Mouse (Mus musculus) limb, embryonic 12.5 days (tissue): Measurements from ENCODE around the gene Kat6b. TPM values are rescaled to one million over a fixed set of nuclear protein-coding genes. Genes with fewer than 3 reads are reported as not detected.
A peak's percentile ranks its signal among the peaks of the same experiment; 100 is the strongest.

Experiments
- ATAC-seq: fragments of 200-750 bp; cut with Nextera tagmentation; 2 replicates; pipeline ENCODE4 v1.8.0; 2017; ENCODE audit warnings: low read depth, moderate TSS enrichment; ENCODE audit not compliant: insufficient number of reproducible peaks, insufficient read depth, low FRiP score, low TSS enrichment
- H3K27ac ChIP-seq: fragments of 300-500 bp; sonication (generic); 2 replicates; pipeline ENCODE4 v1.5.1; 2016; ENCODE audit warnings: mild to moderate bottlenecking, moderate library complexity
- H3K27me3 ChIP-seq: fragments of 300-500 bp; sonication (generic); 2 replicates; pipeline ENCODE4 v1.6.1; 2016; ENCODE audit warnings: mild to moderate bottlenecking, moderate library complexity
- H3K36me3 ChIP-seq: fragments of 300-500 bp; sonication (generic); 2 replicates; pipeline ENCODE4 v1.6.1; 2016; ENCODE audit warnings: mild to moderate bottlenecking, moderate library complexity
- H3K4me1 ChIP-seq: fragments of 300-500 bp; sonication (generic); replicated peaks from 2 replicates; pipeline ENCODE4 v1.6.1; 2016
- H3K4me2 ChIP-seq: fragments of 300-500 bp; sonication (generic); 2 replicates; pipeline ENCODE4 v1.6.1; 2016; ENCODE audit warnings: mild to moderate bottlenecking, moderate library complexity
- H3K4me3 ChIP-seq: fragments of 300-500 bp; sonication (generic); replicated peaks from 2 replicates; pipeline ENCODE4 v1.5.1; 2016; ENCODE audit warnings: mild to moderate bottlenecking
- H3K9ac ChIP-seq: fragments of 300-500 bp; sonication (generic); replicated peaks from 2 replicates; pipeline ENCODE4 v1.6.1; 2016; ENCODE audit warnings: mild to moderate bottlenecking, moderate library complexity
- H3K9me3 ChIP-seq: fragments of 300-500 bp; sonication (generic); 2 replicates; pipeline ENCODE4 v1.6.1; 2016; ENCODE audit warnings: mild to moderate bottlenecking, moderate library complexity
- WGBS: fragments of 180-500 bp; shearing (Covaris S2); methylation state at CpG from one replicate; pipeline ENCODE4 v1.1.7; 2016; 5-methylcytosine and 5-hydroxymethylcytosine counted together
- polyA plus RNA-seq: library from polyadenylated mRNA; unstranded; fragments of >200 nt; fragmentation: Nextera tagmentation; extraction: Ambion mirVana; gene quantifications from 2 replicates; pipeline ENCODE4 v1.2.1, GENCODE M21; 2016

The Kat6b gene
- polyA plus RNA-seq, 1 experiment from 2014 or later, result 31.3 TPM

DNA sequence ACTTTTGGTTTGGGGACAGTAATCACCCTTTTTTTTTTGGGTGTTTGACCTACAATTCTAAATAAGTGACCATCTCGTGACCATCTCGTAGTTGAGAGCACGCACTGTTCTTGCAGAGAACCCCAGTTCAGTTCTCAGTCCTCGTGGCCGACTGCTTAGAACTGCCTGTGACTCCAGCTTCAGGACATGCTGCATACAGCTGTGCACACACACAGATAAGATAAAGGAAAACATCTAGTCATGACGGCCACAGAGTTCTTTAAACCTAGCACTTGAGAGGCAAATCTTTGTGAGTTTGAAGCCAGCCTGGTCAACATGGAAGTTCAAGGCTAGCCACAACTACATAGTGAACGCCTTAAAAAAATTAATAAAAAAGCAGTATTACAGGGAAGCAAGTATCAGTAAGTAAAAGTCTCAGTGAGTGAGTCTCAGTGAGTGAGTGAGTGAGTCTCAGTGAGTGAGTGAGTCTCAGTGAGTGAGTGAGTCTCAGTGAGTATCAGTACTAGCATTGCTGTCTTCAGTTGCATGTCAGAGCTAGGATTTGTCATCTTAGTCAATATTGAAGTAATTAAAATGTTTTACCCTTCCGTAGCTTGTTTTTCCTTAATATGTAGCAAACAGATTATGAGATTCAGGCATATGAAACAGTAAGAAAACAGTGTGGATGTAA lies 80.3 kb downstream of the Kat6b start:
- H3K36me3 ChIP-seq, result peaks cover 3% of the 10 kb centered on the region; the same call in 1 of the 2 replicates
- ATAC-seq, result no peak
- H3K9me3 ChIP-seq, result no peaks in the 10 kb centered on the region
- no peak overlapping the region for H3K9ac ChIP-seq
- 93% methylated on average over 8 of the region's 8 CpGs for WGBS
- no peak overlapping the region for H3K4me2 ChIP-seq
- H3K27ac ChIP-seq, result no peak overlapping the region
- H3K4me3 ChIP-seq, result no peak overlapping the region
- H3K27me3 ChIP-seq, result no peaks in the 10 kb centered on the region
- peaks cover 30% of the 10 kb centered on the region for H3K4me1 ChIP-seq

DNA sequence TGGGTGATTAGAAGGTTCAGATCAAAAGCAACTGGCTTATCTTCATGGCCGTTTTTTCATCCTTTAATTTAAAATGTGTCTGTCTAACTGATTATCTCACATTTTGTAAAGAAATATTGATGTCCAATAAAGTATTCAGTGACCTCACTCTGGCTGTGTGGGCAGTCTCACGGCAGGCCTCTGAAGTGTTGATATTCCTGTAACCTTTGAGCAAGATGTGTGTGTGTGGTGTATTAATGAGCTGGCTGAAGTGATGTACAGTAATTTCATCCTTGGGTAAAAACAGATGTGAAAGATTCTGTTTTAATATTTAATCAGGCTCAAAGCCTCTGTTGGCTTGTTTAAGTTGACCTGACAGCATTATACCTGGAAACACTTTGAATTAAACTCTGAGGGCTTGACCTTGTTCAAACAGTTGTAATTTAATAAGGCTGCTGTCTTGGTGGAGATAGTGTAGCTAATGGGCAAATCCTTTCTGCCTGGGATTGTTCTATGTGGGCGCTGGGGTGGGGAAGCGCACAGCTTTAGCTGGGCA lies 82.4 kb downstream of the Kat6b start:
- ATAC-seq, result no peak
- H3K4me2 ChIP-seq, result no peak overlapping the region
- no peaks in the 10 kb centered on the region for H3K27me3 ChIP-seq
- peaks cover 3% of the 10 kb centered on the region; the same call in 1 of the 2 replicates for H3K36me3 ChIP-seq
- H3K9me3 ChIP-seq, result no peaks in the 10 kb centered on the region
- H3K4me3 ChIP-seq, result no peak overlapping the region
- WGBS, result 55% methylated on average over 4 of the region's 4 CpGs
- H3K4me1 ChIP-seq, result peaks cover 28% of the 10 kb centered on the region
- no peak overlapping the region for H3K27ac ChIP-seq
- H3K9ac ChIP-seq, result no peak overlapping the region

DNA sequence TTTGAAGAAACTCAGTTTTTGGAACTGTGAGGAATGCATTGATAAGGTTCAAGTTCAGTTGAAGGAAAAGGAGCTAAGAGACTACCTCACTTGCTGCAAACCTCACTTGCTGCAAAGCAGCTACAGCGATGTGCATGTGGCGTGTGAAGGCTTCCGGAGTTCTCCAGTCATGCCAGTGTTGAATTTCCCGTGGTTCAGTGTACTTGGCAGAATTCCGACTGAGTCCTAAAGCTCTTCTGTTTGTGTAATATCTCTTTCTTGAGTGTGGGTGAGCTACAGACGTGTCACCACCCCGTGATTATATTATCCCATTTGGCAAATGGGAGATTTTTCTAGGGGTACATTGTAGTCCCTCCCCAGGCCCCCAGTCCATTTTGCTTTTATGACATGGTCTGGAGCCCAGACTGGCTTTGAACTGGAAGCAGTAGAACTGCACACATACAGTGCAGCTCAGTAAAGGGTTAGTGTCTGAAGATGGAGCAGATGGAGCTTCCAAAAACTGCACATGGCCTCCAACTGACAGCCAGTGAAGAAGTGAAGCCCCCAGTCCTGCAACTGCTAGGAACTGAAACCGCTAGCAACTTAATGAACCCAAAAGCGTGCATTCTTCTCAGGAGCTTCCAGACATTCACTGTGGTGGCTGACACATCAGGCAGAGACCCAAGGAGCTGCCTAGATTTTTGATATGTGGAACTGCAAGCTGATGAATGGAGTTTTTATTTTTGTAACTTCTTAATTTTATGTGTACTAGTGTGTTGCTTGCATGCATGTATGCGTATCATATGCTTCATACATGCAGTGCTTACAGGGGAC lies 84.5 kb downstream of the Kat6b start:
- Histone ChIP-seq H3K36me3 (peaks cover 3% of the 10 kb centered on the region; the same call in 1 of the 2 replicates), H3K4me3 (no peak overlapping the region), H3K9me3 (no peaks in the 10 kb centered on the region), H3K4me1 (peaks cover 37% of the 10 kb centered on the region), H3K27ac (no peak overlapping the region), H3K4me2 (no peak overlapping the region), H3K27me3 (no peaks in the 10 kb centered on the region), H3K9ac (no peak overlapping the region)
- WGBS, result 89% methylated on average over 10 of the region's 10 CpGs
- ATAC-seq, result no peak

DNA sequence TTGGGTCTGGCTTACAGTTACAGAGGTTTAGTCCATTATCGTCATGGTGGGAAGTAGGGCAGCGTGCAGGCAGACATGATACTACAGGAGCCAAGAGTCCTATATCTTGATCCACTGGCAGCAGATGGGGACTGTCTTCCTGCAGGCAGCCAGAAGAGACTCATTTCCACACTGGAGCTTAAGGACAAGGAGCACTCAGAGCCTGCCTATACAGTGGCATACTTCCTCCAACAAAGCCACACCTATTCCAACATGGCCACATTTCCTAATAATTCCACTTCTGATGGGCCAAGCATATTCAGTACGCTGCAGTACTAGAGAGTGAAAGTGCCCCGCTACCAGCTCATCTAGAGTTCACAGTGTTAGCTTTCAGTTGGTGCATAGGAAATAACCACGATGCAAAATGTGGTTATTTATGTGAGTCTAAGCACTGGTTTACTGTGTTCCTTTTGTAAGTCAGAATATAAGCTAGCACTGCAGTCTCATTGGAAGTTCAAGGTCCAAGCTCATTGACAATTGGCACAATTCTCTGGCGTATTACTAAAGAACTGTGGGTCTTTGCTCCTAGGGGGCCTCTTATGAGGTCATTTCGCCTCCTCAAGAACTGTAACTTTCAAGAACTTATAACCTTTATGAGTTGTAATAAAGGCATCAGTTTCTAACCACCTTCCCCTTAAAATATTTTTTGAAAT lies 86.2 kb downstream of the Kat6b start:
- Histone ChIP-seq H3K27me3 (no peaks in the 10 kb centered on the region), H3K9ac (no peak overlapping the region), H3K27ac (no peak overlapping the region), H3K4me2 (no peak overlapping the region), H3K4me3 (no peak overlapping the region), H3K4me1 (peaks cover 37% of the 10 kb centered on the region), H3K36me3 (peaks cover 3% of the 10 kb centered on the region; the same call in 1 of the 2 replicates), H3K9me3 (no peaks in the 10 kb centered on the region)
- ATAC-seq, result no peak
- 93% methylated on average over 7 of the region's 7 CpGs for WGBS

DNA sequence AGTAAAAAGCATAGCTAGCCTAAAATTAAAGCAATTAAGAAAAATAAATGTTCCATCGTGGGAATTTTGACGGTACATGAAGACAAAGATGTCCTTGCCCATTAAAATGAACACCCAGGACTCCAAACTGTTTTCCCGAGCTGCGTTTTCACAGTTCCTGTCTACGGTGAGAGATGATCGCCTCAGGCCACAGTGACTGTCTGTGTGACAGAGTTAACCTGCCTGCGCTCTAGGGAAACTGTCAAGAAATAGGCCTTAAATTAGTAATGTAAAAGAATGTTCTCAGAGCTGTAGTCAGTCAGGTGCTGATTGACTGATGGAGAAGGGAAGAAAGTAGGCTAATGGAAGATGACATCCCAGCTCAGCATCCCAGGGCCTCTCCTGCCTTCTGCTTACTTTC lies 87.6 kb downstream of the Kat6b start:
- ATAC-seq, result no peak
- H3K4me3 ChIP-seq, result no peak overlapping the region
- peaks cover 3% of the 10 kb centered on the region; the same call in 1 of the 2 replicates for H3K36me3 ChIP-seq
- H3K27ac ChIP-seq, result no peak overlapping the region
- 77% methylated on average over 7 of the region's 7 CpGs for WGBS
- H3K4me2 ChIP-seq, result no peak overlapping the region
- no peak overlapping the region for H3K9ac ChIP-seq
- no peaks in the 10 kb centered on the region for H3K27me3 ChIP-seq
- H3K4me1 ChIP-seq, result peaks cover 32% of the 10 kb centered on the region
- no peaks in the 10 kb centered on the region for H3K9me3 ChIP-seq

DNA sequence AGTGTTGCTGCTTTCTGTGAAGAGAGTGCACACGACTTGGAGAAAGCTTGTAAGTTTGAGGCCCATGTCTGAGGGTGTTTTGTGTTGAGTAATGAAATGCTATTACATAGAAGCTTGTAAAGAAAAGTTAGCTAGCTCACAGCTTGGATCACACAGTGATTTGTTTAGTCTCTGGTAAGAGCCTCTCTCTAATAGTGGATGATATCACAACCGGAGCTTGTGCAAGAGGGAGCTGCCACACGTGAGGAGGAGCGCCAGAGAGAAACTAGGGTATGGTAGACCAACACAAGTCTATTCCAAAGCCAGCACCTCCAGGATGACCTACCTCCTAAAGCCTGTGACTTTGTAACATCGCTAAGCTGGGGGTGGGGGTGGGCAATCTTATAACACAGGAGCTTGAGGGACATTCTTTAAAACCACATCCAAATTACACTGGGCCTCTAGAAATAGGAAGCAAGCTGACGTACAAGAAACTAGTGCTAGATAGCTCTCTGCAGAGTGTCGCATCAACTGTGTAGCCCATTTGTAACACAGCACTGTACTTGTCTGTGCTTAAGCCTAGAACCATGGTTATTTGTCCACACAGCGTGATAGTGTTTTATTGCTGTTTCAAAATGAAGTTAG lies 93.6 kb downstream of the Kat6b start:
- ATAC-seq, result no peak
- Histone ChIP-seq H3K4me3 (no peak overlapping the region), H3K4me1 (peaks cover 21% of the 10 kb centered on the region), H3K9me3 (no peaks in the 10 kb centered on the region), H3K36me3 (no peaks in the 10 kb centered on the region), H3K4me2 (no peak overlapping the region), H3K9ac (no peak overlapping the region), H3K27ac (no peak overlapping the region), H3K27me3 (no peaks in the 10 kb centered on the region)
- 79% methylated on average over 8 of the region's 8 CpGs for WGBS

DNA sequence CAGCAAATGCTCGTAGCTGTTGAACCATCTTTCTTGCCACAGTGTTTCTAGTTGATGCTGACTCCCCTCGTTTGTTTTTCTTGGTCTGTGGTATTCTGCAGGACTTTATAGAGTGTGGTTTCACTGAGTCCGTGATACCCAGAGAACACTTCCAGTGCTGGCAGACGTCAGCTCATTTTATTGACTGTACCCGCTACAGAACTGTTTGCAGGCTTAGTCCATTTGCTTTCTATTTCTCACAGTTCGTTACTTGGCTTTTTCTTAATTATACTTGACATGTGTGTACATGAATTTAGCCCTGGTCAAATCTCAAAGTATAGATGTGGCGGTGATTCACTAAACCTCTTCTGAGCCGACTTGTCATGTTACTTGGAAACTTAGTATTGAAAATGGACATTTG lies 95.6 kb downstream of the Kat6b start:
- Histone ChIP-seq H3K36me3 (no peaks in the 10 kb centered on the region), H3K27ac (peak overlapping the region; percentile 31; the same call in 1 of the 2 replicates), H3K4me2 (no peak overlapping the region), H3K27me3 (no peaks in the 10 kb centered on the region), H3K9ac (no peak overlapping the region), H3K4me3 (no peak overlapping the region), H3K4me1 (peaks cover 36% of the 10 kb centered on the region), H3K9me3 (no peaks in the 10 kb centered on the region)
- no peak for ATAC-seq
- WGBS, result 52% methylated on average over 8 of the region's 8 CpGs

DNA sequence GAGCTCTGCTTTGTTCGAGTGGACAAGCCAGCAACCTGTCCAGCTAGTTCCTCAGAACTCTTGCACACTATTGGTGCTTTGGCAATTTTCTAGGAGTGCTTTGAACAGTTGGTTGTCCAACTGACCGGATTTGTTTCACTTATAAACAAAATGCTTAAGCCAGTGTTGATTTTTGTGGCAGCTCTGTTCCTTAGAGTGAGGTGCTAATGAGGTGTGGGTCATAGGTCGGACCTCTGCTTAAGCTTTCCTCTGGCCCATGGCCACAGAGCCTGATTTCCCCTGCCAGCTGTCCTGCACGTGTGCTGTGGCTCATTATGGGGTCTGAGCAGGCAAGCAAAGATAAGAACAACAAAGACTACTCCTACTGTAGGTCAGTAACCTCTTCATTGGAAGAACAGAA lies 100.0 kb downstream of the Kat6b start:
- no peak for ATAC-seq
- no peaks in the 10 kb centered on the region for H3K36me3 ChIP-seq
- no peaks in the 10 kb centered on the region for H3K27me3 ChIP-seq
- H3K9me3 ChIP-seq, result no peaks in the 10 kb centered on the region
- H3K4me3 ChIP-seq, result no peak overlapping the region
- H3K4me2 ChIP-seq, result no peak overlapping the region
- no peak overlapping the region for H3K27ac ChIP-seq
- 3% methylated on average over 4 of the region's 4 CpGs for WGBS
- no peak overlapping the region for H3K9ac ChIP-seq
- peaks cover 64% of the 10 kb centered on the region for H3K4me1 ChIP-seq

DNA sequence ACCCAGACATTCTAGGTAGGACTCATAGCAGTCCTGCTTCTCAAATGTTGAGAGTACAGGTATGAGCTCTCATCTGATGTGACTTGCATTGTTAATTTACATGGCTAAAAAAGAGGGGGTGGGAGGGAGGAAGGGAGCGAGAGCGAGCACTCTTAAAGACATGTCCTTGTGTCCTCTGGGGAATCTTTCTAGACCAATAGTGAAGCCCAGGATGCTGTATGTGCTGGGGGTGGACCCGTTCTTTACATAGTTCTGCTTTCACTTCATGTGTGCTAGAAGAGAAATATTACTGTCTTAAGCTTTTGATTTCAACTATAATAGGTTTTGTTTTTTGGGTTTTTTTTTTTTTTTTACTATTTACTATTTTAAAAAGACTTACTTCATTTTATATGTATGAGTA lies 101.1 kb downstream of the Kat6b start:
- H3K4me3 ChIP-seq, result no peak overlapping the region
- H3K4me2 ChIP-seq, result no peak overlapping the region
- H3K9me3 ChIP-seq, result no peaks in the 10 kb centered on the region
- no peaks in the 10 kb centered on the region for H3K27me3 ChIP-seq
- 91% methylated on average over 3 of the region's 3 CpGs for WGBS
- H3K27ac ChIP-seq, result no peak overlapping the region
- H3K4me1 ChIP-seq, result peaks cover 67% of the 10 kb centered on the region
- ATAC-seq, result no peak
- H3K36me3 ChIP-seq, result no peaks in the 10 kb centered on the region
- H3K9ac ChIP-seq, result no peak overlapping the region

DNA sequence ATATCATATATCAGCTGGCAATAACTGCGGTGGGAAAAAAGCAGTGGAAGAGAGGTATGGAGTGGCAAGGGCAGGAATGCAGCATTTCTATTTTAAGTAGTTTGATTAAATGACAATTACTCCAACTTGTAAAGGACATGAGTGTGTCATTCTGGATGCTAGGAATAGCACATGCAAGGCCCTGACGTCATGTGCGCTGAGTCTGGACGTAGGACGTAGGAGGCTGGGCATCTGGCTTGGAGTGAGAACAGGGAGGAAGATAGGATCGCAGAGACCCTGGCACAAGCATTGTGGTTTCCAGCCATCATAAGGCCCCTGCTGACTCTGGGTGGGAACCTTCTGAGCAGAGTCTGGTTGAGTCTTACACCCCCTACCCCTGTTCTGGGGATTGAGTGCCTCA lies 101.8 kb downstream of the Kat6b start:
- no peaks in the 10 kb centered on the region for H3K27me3 ChIP-seq
- 75% methylated on average over 6 of the region's 6 CpGs for WGBS
- H3K27ac ChIP-seq, result 0 out of 2 replicates have a peak overlapping the region, but pooled peaks have one; percentile 4
- H3K9ac ChIP-seq, result no peak overlapping the region
- peaks cover 70% of the 10 kb centered on the region for H3K4me1 ChIP-seq
- H3K36me3 ChIP-seq, result no peaks in the 10 kb centered on the region
- no peak for ATAC-seq
- no peak overlapping the region for H3K4me2 ChIP-seq
- H3K4me3 ChIP-seq, result no peak overlapping the region
- H3K9me3 ChIP-seq, result no peaks in the 10 kb centered on the region

DNA sequence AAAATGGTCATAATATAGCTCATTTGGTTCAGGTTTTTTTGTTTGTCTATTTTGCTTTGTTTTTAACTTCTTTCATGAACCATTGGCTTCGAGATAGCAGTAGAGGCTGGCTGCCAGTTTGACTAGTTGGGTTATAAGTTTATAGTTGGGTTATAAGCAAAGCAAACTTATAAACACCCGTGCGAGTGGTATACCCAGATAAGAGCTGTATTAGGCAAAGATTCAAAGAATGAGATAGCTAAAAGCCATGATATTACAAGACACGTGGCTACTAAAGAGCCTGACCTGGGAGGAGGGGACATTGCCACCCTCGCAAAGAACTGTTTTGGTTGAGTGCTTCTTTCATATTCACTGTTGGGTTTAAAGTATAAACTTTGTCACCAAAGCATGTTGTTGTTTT lies 102.6 kb downstream of the Kat6b start:
- Histone ChIP-seq H3K9me3 (no peaks in the 10 kb centered on the region), H3K4me1 (peaks cover 73% of the 10 kb centered on the region), H3K4me3 (no peak overlapping the region), H3K27me3 (no peaks in the 10 kb centered on the region), H3K4me2 (no peak overlapping the region), H3K9ac (no peak overlapping the region), H3K36me3 (no peaks in the 10 kb centered on the region), H3K27ac (no peak overlapping the region)
- 87% methylated on average over 5 of the region's 5 CpGs for WGBS
- no peak for ATAC-seq
